In genomic region chr4:138856491-138856890, GRCm38 (mm10) we compare ENCODE assay signal across 9 mouse cellular contexts. TPM values are rescaled to one million over a fixed set of nuclear protein-coding genes. Genes with fewer than 3 reads are reported as not detected.
DNase-seq lines count a peak whose midpoint lies in the region; ATAC-seq and TF ChIP-seq lines count a peak whose summit lies in the region.
"Had no signal": no experiment of that assay in that cellular context is flagged by ENCODE, and none has a peak within 500 bp of the region (broad histone marks: within the 10 kb centered on the region; RNA-seq: fewer than 3 reads in every experiment).

No protein-coding gene starts in this region.

- DNase-seq in hindbrain, embryonic 10.5 days (ENCODE audit: low spot score): peak; percentile 72
- peak; percentile 95 for DNase-seq in ES-CJ7 (ENCODE audit: low read depth, low spot score)
- peak; percentile 63 for DNase-seq in c-Kit-positive CD71-positive TER-119-negative erythroid progenitor cells, embryonic 14.5 days (ENCODE audit: low read depth)
- DNase-seq in frontal cortex, postnatal 25 days (ENCODE audit: low spot score in 2 of 2): peak; percentile 41 to 57
- peak; percentile 41 to 42 for DNase-seq in layer of hippocampus, postnatal 36 days

- no peak for TF ChIP-seq POLR2A in testis, adult 2 months (IDR thresholded peaks at IDR 0.05; ENCODE audit: control insufficient read depth, low read depth, low read length)

- H3K4me1 ChIP-seq in hindbrain, embryonic 10.5 days (replicated peaks): peaks cover 16% of the 10 kb centered on the region; the same call in 1 of the 2 replicates
- H3K4me1 ChIP-seq in hindbrain, embryonic 13.5 days (replicated peaks): no peaks in the 10 kb centered on the region; the same call in 1 of the 2 replicates
- H3K4me1 ChIP-seq in testis, adult 2 months (ENCODE audit: control insufficient read depth, insufficient read depth, low read length): no peaks in the 10 kb centered on the region

- no peak overlapping the region for H3K27ac ChIP-seq in hindbrain, embryonic 10.5 days
- H3K27ac ChIP-seq in hindbrain, embryonic 13.5 days: no peak overlapping the region
- no peak overlapping the region for H3K27ac ChIP-seq in testis, adult 2 months (ENCODE audit: control insufficient read depth, insufficient read depth, low read depth, low read length)
- H3K27ac ChIP-seq: neural tube, embryonic 13.5 days had no signal

- H3K9ac ChIP-seq in hindbrain, embryonic 13.5 days: no peak overlapping the region
- H3K9ac ChIP-seq: neural tube, embryonic 13.5 days had no signal

- no peaks in the 10 kb centered on the region; the same call in 1 of the 2 replicates for H3K27me3 ChIP-seq in hindbrain, embryonic 10.5 days (ENCODE audit: insufficient read depth, poor library complexity, severe bottlenecking)
- H3K27me3 ChIP-seq in hindbrain, embryonic 13.5 days: no peaks in the 10 kb centered on the region; the same call in 1 of the 2 replicates
- no peaks in the 10 kb centered on the region for H3K27me3 ChIP-seq in testis, adult 2 months (ENCODE audit: control insufficient read depth, insufficient read depth, low read length)
- H3K27me3 ChIP-seq: neural tube, embryonic 13.5 days had no signal

- WGBS in hindbrain, embryonic 10.5 days: 32% methylated on average over 7 of the region's 7 CpGs
- 23% methylated on average over 7 of the region's 7 CpGs for WGBS in hindbrain, embryonic 13.5 days

- no peaks in the 10 kb centered on the region for H3K9me3 ChIP-seq in hindbrain, embryonic 10.5 days
- no peaks in the 10 kb centered on the region for H3K9me3 ChIP-seq in hindbrain, embryonic 13.5 days
- H3K9me3 ChIP-seq: neural tube, embryonic 13.5 days had no signal

- no peaks in the 10 kb centered on the region for H3K36me3 ChIP-seq in hindbrain, embryonic 10.5 days
- no peaks in the 10 kb centered on the region for H3K36me3 ChIP-seq in hindbrain, embryonic 13.5 days
- H3K36me3 ChIP-seq in testis, adult 2 months (ENCODE audit: control insufficient read depth, insufficient read depth, low read length): no peaks in the 10 kb centered on the region
- H3K36me3 ChIP-seq: neural tube, embryonic 13.5 days had no signal

- no peak overlapping the region for H3K4me2 ChIP-seq in hindbrain, embryonic 13.5 days
- H3K4me2 ChIP-seq: neural tube, embryonic 13.5 days had no signal

- ATAC-seq in hindbrain, embryonic 13.5 days (ENCODE audit: low FRiP score): no peak
- ATAC-seq in megakaryocyte-erythroid progenitor cell, adult 5-6 weeks (replicated peaks; ENCODE audit: low FRiP score, low TSS enrichment, poor library complexity, severe bottlenecking): peak; percentile 88

- peak; percentile 92; the same call in 1 of the 2 replicates for TF ChIP-seq CTCF in testis, adult 2 months (IDR thresholded peaks at IDR 0.05; ENCODE audit: control insufficient read depth, insufficient read depth, insufficient replicate concordance, low read depth, low read length)

- H3K4me3 ChIP-seq in hindbrain, embryonic 10.5 days: no peak overlapping the region
- H3K4me3 ChIP-seq in hindbrain, embryonic 13.5 days: no peak overlapping the region
- H3K4me3 ChIP-seq in testis, adult 2 months (ENCODE audit: control insufficient read depth, low read depth, low read length): no peak overlapping the region
- H3K4me3 ChIP-seq: neural tube, embryonic 13.5 days had no signal

RNA-seq across cellular contexts. Expression of gene Pla2g5, which starts 6.8 kb away (rescaled TPM):
- polyA plus RNA-seq in hindbrain, embryonic 10.5 days (2016; fragmentation: Nextera tagmentation; extraction: Ambion mirVana): 0.19 TPM in 1 of 2 replicates, not detected in the other
- polyA plus RNA-seq in hindbrain, embryonic 13.5 days (2015; fragmentation: Nextera tagmentation; extraction: Ambion mirVana): 0.25 and 0.49 TPM in 2 replicates
- under 1 TPM; 0.70 to 0.73 TPM for total RNA-seq in layer of hippocampus, postnatal 36 days (2021)
- not detected in 2 replicates for total RNA-seq in megakaryocyte-erythroid progenitor cell, adult 5-6 weeks (2014; fragmentation: Nextera tagmentation)
- not detected in 2 replicates for total RNA-seq in megakaryocyte-erythroid progenitor cell, adult 5-6 weeks (2017)
- polyA plus RNA-seq in testis, adult 2 months (2012; rRNA removed): 10.3 and 14.3 TPM in 2 replicates

RNA-seq across cellular contexts. Expression of gene Gm13030, which starts 17.3 kb away (rescaled TPM):
- not detected in 2 replicates for polyA plus RNA-seq in hindbrain, embryonic 10.5 days (2016; fragmentation: Nextera tagmentation; extraction: Ambion mirVana)
- not detected in 2 replicates for polyA plus RNA-seq in hindbrain, embryonic 13.5 days (2015; fragmentation: Nextera tagmentation; extraction: Ambion mirVana)
- not detected for total RNA-seq in layer of hippocampus, postnatal 36 days (2021)
- not detected in 2 replicates for total RNA-seq in megakaryocyte-erythroid progenitor cell, adult 5-6 weeks (2014; fragmentation: Nextera tagmentation)
- not detected in 2 replicates for total RNA-seq in megakaryocyte-erythroid progenitor cell, adult 5-6 weeks (2017)
- polyA plus RNA-seq in testis, adult 2 months (2012; rRNA removed): not detected in 2 replicates
- polyA plus RNA-seq: neural tube, embryonic 13.5 days had no signal

RNA-seq across cellular contexts. Expression of gene Pla2g2e, which starts 21.3 kb away (rescaled TPM):
- polyA plus RNA-seq in hindbrain, embryonic 10.5 days (2016; fragmentation: Nextera tagmentation; extraction: Ambion mirVana): not detected in 2 replicates
- polyA plus RNA-seq in hindbrain, embryonic 13.5 days (2015; fragmentation: Nextera tagmentation; extraction: Ambion mirVana): not detected in 2 replicates
- not detected for total RNA-seq in layer of hippocampus, postnatal 36 days (2021)
- total RNA-seq in megakaryocyte-erythroid progenitor cell, adult 5-6 weeks (2014; fragmentation: Nextera tagmentation): not detected in 2 replicates
- not detected in 2 replicates for total RNA-seq in megakaryocyte-erythroid progenitor cell, adult 5-6 weeks (2017)
- polyA plus RNA-seq in testis, adult 2 months (2012; rRNA removed): 0.19 TPM in 1 of 2 replicates, not detected in the other
- polyA plus RNA-seq: neural tube, embryonic 13.5 days had no signal

RNA-seq across cellular contexts. Expression of gene Otud3, which starts 57.3 kb away (rescaled TPM):
- polyA plus RNA-seq in hindbrain, embryonic 10.5 days (2016; fragmentation: Nextera tagmentation; extraction: Ambion mirVana): 2.4 and 3.0 TPM in 2 replicates
- 2.5 and 3.5 TPM in 2 replicates for polyA plus RNA-seq in hindbrain, embryonic 13.5 days (2015; fragmentation: Nextera tagmentation; extraction: Ambion mirVana)
- 10 to 100 TPM; 10.8 to 12.8 TPM for total RNA-seq in layer of hippocampus, postnatal 36 days (2021)
- total RNA-seq in megakaryocyte-erythroid progenitor cell, adult 5-6 weeks (2014; fragmentation: Nextera tagmentation): 3.7 and 6.6 TPM in 2 replicates
- 5.0 and 9.7 TPM in 2 replicates for total RNA-seq in megakaryocyte-erythroid progenitor cell, adult 5-6 weeks (2017)
- polyA plus RNA-seq in testis, adult 2 months (2012; rRNA removed): 74.6 and 80.0 TPM in 2 replicates

Comparison
In these comparisons a context has a peak if more than half of its experiments do, and no peak if none do; other contexts are left out.
1. DNase-seq: peak in every context shown above with its lines; median percentile 95 in ES-CJ7; 72 in hindbrain, embryonic 10.5 days; 63 in c-Kit-positive CD71-positive TER-119-negative erythroid progenitor cells, embryonic 14.5 days; 49 in frontal cortex, postnatal 25 days; 42 in layer of hippocampus, postnatal 36 days.